Mouse (Mus musculus): ENCODE measurements around the gene Pcbp2. TPM values are rescaled to one million over a fixed set of nuclear protein-coding genes. Genes with fewer than 3 reads are reported as not detected.

The Pcbp2 gene
- total RNA-seq, 2 experiments from 2014 or later, result 401 to 459 TPM

DNA sequence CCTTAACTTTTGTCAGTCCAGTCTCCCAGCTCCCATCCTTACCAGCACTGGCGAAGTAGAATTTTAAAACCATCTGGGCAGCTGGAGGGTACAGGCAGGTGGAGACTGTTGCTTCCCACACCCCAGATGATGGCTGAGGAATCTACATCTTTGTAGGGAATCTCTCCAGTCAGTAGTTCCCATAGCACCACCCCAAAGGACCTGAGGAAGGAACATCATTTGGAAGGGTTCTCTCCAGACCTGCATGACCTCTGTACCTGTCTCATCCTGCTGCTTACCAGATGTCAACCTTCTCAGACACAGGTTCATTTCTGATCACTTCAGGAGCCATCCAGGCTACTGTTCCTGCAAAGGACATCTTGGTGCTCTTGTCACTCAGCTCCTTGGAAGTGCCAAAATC, 33.1 kb downstream of the Pcbp2 start, which contains the start of gene Gm10337:
Gene Gm10337 (plus strand): TSS at position 276 of the 400 bp plus-strand sequence.
- Histone ChIP-seq H3K4me3 (no peak within 1 kb of the TSS), H3K27ac (no peak within 1 kb of the TSS)
- intact Hi-C loops (cut with DNase I), result no loop called here
- DNase-seq, result no peak
- TF ChIP-seq CTCF (IDR thresholded peaks at IDR 0.05), result no peak

DNA sequence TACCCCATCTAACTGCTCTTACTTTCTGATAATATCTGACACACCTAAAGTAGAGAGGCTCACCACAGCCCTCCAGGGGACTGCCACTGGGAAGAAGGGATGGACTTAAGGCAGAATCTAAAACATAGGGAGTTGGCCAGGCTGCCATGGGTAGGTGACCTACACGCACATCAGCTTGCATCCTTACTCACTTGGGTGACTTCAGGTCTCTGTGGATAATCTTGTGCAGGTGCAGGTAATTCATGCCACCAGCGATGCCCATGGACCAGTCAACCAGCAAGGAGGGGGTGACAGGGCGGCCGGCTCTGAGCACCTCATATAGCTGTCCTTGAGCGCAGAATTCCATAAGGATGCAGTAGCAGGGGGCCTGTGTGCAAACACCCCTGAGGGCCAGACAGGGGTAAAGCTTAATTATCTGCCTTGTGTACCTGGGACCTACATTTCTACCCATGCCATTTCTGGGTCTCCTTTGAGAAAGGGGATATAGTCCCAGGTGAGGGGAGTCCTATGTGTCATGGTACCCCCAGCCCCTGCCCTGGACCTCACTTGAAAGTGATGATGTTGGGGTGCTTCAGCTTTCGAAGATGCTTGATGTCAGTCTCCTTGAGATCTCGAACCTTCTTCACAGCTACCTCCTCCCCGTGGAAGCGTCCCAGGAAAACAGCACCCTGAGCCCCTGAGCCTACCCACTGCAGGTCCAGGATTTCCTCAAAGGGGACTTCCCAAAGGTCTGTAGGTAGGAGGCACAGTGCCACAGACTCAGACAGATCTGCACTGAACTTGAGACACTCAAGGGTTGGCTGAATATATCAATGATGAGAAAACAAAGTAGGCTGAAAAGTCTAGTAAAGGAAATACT, 33.8 kb downstream of the Pcbp2 start:
- no peak for DNase-seq
- Histone ChIP-seq H3K27ac (no peak overlapping the region), H3K4me3 (no peak overlapping the region)
- intact Hi-C loops (cut with DNase I), result no loop called here
- no peak for TF ChIP-seq CTCF (IDR thresholded peaks at IDR 0.05)

DNA sequence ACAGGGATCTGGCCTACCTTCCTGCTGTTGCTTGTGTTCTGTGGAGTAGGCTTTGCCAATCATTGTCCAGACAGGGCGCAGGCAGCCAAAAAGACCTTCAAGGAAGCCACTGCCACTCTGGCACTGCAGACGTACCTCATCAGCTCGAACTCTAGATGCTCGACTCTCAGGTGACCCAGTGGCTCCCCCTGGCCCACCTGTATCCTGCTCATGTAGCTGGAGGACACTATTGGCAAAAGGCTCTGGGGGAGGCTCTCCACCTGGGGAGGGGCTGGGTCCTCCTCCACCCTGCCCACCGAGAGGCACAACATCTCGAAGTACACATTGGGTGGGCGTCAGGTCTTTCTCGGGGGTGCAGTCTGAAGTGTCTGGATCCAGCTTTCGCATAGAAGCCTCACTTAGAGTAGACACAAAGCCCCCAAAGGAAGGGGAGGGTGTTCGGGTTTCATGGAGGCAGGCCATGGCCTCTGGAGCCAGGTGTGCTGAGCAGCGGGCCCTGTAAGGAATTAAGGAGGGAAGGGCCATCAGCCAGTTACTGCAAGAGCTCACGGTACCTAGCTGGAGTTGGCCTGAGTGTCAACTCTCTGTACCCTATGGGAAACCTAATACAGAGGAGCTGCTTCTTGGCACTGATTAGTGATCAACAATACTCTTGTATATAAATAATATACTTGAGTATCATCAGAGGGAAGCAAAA, 34.9 kb downstream of the Pcbp2 start:
- no peak overlapping the region for H3K27ac ChIP-seq
- intact Hi-C loops (cut with DNase I), result no loop called here
- no peak overlapping the region for H3K4me3 ChIP-seq
- DNase-seq, result peak; percentile 16
- TF ChIP-seq CTCF (IDR thresholded peaks at IDR 0.05), result no peak

DNA sequence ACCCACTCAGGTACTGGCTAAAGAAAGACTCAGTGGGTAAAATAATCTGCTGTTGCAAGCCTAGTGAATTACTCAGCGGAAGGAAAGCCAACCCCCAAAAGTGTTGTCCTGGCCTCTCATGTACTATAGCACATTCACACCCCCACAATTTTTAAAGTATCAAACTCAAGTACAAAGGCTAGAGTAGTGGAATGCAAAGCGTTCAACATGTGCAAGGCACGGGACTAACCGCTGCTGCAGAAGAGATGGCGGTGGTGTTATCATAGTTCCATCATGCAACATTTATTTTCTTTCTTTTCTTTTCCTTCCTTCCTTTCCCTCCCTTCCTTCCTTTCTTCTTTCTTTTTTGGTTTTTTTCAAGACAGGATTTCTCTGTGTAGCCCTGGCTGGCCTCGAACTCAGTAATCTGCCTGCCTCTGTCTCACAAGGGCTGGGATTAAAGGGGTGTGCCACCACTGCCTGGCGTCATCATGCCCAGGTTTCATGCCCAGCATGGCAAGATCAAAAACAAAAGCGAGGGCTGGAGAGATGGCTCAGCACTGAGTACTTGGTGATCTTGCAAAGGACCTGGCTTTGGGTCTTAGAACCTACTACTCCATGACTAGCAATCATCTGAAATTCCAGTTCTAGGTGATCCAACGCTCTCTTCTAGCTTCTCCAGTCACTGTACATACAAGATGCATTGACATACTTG, 35.6 kb downstream of the Pcbp2 start:
- no peak for DNase-seq
- TF ChIP-seq CTCF (IDR thresholded peaks at IDR 0.05), result no peak
- Histone ChIP-seq H3K4me3 (no peak overlapping the region), H3K27ac (no peak overlapping the region)
- intact Hi-C loops (cut with DNase I), result no loop called here

DNA sequence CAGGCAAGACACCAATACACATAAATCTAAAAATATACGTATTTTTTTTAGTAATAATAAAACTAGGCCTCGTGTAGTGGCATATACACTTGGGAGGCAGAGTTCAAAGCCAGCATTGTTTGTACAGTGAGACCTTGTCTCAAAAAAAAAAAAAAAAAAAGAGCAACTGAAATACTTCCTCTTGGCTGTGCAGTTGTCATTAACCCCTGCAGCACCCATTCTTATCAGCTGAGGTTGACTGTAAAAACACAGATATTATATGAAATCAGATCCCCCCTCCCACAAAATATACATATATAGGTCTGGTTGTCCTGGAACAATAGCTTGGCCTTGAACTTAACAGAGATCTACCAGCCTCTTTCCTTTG, 36.1 kb downstream of the Pcbp2 start:
- TF ChIP-seq CTCF (IDR thresholded peaks at IDR 0.05), result no peak
- intact Hi-C loops (cut with DNase I), result no loop called here
- DNase-seq, result no peak
- no peak overlapping the region for H3K4me3 ChIP-seq
- no peak overlapping the region for H3K27ac ChIP-seq

DNA sequence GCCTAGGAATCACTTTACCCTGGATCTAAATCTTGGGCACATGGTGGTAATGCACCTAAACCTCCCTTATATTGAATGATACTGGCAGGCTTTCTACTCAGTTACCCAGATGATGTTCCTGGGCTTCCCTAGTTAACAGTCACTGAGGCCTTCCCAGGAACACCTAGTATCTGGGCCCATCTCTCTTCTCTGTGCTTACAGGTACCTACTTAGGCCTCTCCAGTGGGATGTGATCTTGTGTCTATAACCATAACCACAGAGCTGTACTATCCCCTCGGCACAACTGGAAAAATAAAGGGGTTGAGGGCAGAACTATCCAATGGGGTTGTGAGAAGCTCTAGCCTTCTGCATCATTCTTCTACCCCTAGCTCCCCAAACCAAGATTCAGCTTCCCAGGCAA, 36.5 kb downstream of the Pcbp2 start:
- DNase-seq, result no peak
- intact Hi-C loops (cut with DNase I), result no loop called here
- H3K4me3 ChIP-seq, result no peak overlapping the region
- no peak overlapping the region for H3K27ac ChIP-seq
- TF ChIP-seq CTCF (IDR thresholded peaks at IDR 0.05), result no peak

DNA sequence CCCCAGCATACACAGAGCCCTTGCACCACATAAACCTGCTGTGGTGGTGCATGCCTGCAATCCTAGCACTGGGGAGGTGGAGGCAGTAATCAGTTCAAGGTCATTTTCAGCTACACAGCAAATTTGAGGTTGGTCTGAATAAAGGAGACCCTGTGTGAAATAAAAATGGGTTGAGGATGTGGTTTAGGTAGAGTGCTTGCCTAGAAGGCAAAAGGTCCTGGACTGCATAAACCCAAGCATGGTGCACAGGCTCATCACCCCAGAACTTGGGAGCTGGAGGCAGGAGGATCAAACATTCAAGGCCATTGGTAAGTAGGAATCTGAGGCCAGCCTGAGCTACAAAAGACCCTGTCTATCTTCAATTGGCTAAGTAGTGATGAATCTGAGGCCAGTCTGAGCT, 37.2 kb downstream of the Pcbp2 start:
- no peak for DNase-seq
- intact Hi-C loops (cut with DNase I), result no loop called here
- no peak for TF ChIP-seq CTCF (IDR thresholded peaks at IDR 0.05)
- no peak overlapping the region for H3K4me3 ChIP-seq
- no peak overlapping the region for H3K27ac ChIP-seq

DNA sequence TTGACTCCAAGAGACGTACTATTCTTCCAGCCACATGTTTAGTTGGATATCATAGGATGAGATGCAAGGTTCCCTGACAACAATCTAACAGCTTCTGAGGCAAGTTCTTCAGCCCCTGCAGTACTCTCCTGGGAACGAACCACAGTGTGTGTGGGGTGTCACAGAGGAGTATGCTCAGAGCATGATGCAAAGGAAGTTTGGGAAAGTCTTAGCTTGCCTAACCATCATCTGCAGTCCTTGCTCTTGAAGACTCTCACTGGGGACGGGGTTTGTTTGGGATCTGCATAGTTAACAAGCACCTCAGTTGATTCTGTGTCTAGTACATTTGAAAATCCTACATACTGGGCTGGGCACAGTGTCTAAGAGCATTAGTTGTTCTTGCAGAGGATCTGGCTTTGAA, 38.0 kb downstream of the Pcbp2 start:
- intact Hi-C loops (cut with DNase I), result no loop called here
- H3K27ac ChIP-seq, result no peak overlapping the region
- no peak for DNase-seq

DNA sequence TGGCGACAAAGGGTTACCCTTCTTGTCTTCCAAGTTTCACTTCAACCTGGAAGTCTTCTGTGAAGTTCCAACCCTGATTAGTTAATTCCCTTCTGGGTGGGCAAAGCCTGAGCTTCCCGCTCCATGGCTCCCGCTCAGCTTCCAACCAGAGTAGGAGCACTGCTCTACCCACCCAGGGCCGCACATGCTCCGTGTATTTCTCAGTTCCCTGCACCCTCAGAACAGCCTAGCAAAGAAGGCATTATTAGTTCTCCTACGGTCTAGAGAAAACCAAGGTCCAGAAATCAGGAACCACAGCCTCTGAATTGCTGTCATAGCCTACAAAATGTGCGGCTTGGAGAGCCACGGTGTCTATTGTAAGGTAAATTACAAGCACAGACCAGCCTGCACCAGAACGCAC, 39.8 kb downstream of the Pcbp2 start:
- peak; percentile 16 for DNase-seq
- H3K4me3 ChIP-seq, result peak overlapping the region; percentile 73
- TF ChIP-seq CTCF (IDR thresholded peaks at IDR 0.05), result no peak
- intact Hi-C loops (cut with DNase I), result no loop called here
- H3K27ac ChIP-seq, result peak overlapping the region; percentile 78

More for the DNA sequence above, 38.0 kb downstream of the Pcbp2 start:
- no peak for TF ChIP-seq CTCF (IDR thresholded peaks at IDR 0.05)
- no peak overlapping the region for H3K4me3 ChIP-seq

DNA sequence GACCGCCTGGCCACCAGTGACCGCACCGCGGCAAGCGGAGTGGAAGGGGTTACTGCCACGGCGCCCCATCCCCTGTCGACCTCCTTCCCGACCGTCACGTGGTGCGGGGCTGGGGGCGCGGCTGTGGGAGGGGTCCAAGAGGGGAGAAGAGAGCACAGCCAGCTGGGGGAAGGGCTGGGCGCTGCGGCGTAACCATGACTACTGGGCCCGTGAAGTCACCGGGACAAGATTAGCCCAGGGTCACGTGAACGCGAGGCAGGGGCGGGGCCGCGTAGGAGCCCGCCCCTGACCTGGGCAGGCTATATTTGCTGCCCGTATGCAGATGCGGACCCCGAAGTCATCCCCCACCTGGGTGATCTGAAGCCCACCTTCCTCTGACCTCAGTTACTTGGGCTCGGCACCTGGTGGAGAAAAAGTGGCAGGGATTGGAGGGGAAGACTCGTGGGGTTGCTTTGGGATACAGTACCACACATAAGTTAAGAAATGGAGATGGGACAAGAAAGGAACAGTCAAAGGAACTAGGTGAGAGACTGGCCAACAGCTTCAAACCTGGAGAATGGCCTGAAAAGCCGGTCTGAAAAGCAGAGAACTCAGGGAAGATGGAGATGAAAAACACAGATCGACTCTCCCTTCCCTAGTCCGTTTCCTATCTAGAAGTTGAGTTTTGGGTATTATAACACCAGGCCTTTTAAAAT, 40.4 kb downstream of the Pcbp2 start:
- DNase-seq, result peak; percentile 88
- Histone ChIP-seq H3K4me3 (peak overlapping the region; percentile 73), H3K27ac (peak overlapping the region; percentile 78)
- intact Hi-C loops (cut with DNase I), result no loop called here
- no peak for TF ChIP-seq CTCF (IDR thresholded peaks at IDR 0.05)

DNA sequence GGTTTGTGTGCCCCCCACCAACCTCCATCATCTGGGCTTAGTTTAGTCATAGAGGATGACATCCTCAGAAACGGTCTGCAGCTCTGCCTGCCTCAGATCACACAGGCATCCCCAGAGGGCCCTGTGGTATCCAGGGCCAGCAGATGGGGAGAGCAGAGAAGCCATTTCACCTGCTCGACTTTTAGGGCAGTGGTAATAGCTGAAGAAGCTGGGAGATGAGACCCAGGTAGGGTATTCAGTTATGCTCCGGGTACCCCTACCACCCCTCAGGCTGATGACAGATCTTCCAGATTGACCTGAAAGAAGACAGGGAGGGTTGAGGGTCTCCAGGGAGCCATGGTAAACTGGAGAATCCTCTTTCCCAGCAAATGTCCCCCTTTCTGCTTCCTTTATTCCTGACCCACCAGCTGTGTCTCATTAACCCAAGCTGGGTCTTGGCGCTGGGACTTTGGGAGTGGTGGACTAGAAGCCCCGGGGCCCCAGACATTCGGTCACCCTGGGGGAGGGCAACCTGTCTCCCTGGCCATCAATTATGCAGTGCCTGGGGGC, 41.0 kb downstream of the Pcbp2 start:
- intact Hi-C loops (cut with DNase I), result no loop called here
- no peak for DNase-seq
- no peak for TF ChIP-seq CTCF (IDR thresholded peaks at IDR 0.05)
- H3K4me3 ChIP-seq, result peak overlapping the region; percentile 73
- H3K27ac ChIP-seq, result peak overlapping the region; percentile 78; the same call in 1 of the 2 replicates

DNA sequence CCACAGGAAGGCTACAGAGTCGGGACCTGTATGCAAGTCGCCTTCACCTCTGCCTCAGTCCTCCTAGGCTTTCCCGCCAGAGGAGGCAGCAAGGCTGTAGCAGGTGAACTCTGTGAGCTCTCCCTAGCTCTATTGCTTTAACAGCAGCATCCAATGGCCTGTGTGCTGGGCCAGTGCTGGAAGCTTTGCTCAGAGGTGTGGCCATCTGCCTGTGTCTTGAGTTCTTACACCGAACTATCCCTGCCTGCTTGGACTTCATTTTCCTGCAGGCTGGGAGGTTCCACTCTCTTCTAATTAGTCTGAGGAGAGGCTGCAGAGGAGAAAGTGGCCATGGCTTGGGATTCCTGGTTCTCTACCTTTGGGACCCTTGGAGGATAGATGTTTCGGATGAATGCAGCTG, 41.7 kb downstream of the Pcbp2 start:
- TF ChIP-seq CTCF (IDR thresholded peaks at IDR 0.05), result no peak
- intact Hi-C loops (cut with DNase I), result no loop called here
- no peak for DNase-seq
- Histone ChIP-seq H3K4me3 (no peak overlapping the region), H3K27ac (no peak overlapping the region)
